Mouse (Mus musculus) limb, embryonic 15.5 days (tissue): ENCODE measurements around the gene Wdr74. TPM values are rescaled to one million over a fixed set of nuclear protein-coding genes. Genes with fewer than 3 reads are reported as not detected.

Experiments used
- ATAC-seq: fragments of 200-750 bp; cut with Nextera tagmentation; 2 replicates; pipeline ENCODE4 v1.8.0; 2017; ENCODE audit warnings: low read depth, moderate TSS enrichment; ENCODE audit not compliant: insufficient number of reproducible peaks, low FRiP score, low TSS enrichment
- H3K27ac ChIP-seq: fragments of 300-500 bp; sonication (generic); 2 replicates; pipeline ENCODE4 v1.5.1; 2015; ENCODE audit warnings: moderate library complexity, mild to moderate bottlenecking, inconsistent platforms
- H3K27me3 ChIP-seq: fragments of 300-500 bp; sonication (generic); 2 replicates; pipeline ENCODE4 v1.6.1; 2015; ENCODE audit warnings: inconsistent platforms
- H3K36me3 ChIP-seq: fragments of 300-500 bp; sonication (generic); 2 replicates; pipeline ENCODE4 v1.6.1; 2015; ENCODE audit warnings: inconsistent platforms
- H3K4me1 ChIP-seq: fragments of 300-500 bp; sonication (generic); 2 replicates; pipeline ENCODE4 v1.6.1; 2015; ENCODE audit warnings: inconsistent platforms
- H3K4me2 ChIP-seq: fragments of 300-500 bp; sonication (generic); 2 replicates; pipeline ENCODE4 v1.6.1; 2015; ENCODE audit warnings: mild to moderate bottlenecking, inconsistent platforms
- H3K4me3 ChIP-seq: fragments of 300-500 bp; sonication (generic); 2 replicates; pipeline ENCODE4 v1.5.1; 2015; ENCODE audit warnings: mild to moderate bottlenecking, inconsistent platforms
- H3K9ac ChIP-seq: fragments of 300-500 bp; sonication (generic); 2 replicates; pipeline ENCODE4 v1.6.1; 2015; ENCODE audit warnings: inconsistent platforms
- H3K9me3 ChIP-seq: fragments of 300-500 bp; sonication (generic); 2 replicates; pipeline ENCODE4 v1.6.1; 2016; ENCODE audit warnings: inconsistent platforms
- WGBS: fragments of 180-500 bp; shearing (Covaris S2); methylation state at CpG from one replicate; pipeline ENCODE4 v1.1.7; 2015; 5-methylcytosine and 5-hydroxymethylcytosine counted together
- polyA plus RNA-seq: library from polyadenylated mRNA; unstranded; fragments of >200 nt; fragmentation: Nextera tagmentation; extraction: Ambion mirVana; gene quantifications from 2 replicates; pipeline ENCODE4 v1.2.1, GENCODE M21; 2015

Gene Wdr74
- polyA plus RNA-seq, 1 experiment from 2014 or later, result 96.0 TPM

GRCm38 (mm10) chr19:8710057-8710456, 25.6 kb upstream of the Wdr74 start:
- WGBS, result 72% methylated on average over 2 of the region's 2 CpGs
- ATAC-seq, result no peak
- Histone ChIP-seq H3K9me3 (no peaks in the 10 kb centered on the region), H3K9ac (no peak overlapping the region), H3K4me3 (no peak overlapping the region), H3K27me3 (no peaks in the 10 kb centered on the region), H3K4me2 (0 out of 2 replicates have a peak overlapping the region, but pooled peaks have one; percentile 8), H3K4me1 (peaks cover 31% of the 10 kb centered on the region), H3K36me3 (peaks cover 45% of the 10 kb centered on the region), H3K27ac (peak overlapping the region; percentile 55)

DNA sequence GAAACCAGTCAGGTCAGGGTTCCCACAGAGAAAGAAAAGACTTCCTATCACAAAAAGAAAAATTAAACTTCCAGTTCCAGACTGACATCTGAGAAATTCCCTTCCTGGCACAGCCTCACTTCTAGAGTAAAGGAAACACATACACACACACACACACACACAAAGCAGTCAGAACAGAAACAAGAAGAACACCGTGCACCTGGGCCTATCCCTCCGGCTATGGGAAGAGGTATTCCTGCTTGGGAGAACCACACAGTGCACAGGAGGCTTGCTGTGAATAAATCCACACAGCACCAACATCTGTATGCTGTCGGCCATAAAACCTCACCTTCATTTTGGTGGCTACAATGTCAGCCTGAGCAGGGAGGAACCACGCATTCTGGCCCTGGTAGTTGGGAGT, 24.1 kb upstream of the Wdr74 start:
- Histone ChIP-seq H3K27ac (peak overlapping the region; percentile 92), H3K9ac (no peak overlapping the region), H3K4me1 (peaks cover 30% of the 10 kb centered on the region), H3K27me3 (no peaks in the 10 kb centered on the region), H3K36me3 (peaks cover 44% of the 10 kb centered on the region), H3K4me2 (peak overlapping the region; percentile 50), H3K9me3 (no peaks in the 10 kb centered on the region), H3K4me3 (peak overlapping the region; percentile 89)
- ATAC-seq, result no peak
- WGBS, result 46% methylated on average over 4 of the region's 4 CpGs

DNA sequence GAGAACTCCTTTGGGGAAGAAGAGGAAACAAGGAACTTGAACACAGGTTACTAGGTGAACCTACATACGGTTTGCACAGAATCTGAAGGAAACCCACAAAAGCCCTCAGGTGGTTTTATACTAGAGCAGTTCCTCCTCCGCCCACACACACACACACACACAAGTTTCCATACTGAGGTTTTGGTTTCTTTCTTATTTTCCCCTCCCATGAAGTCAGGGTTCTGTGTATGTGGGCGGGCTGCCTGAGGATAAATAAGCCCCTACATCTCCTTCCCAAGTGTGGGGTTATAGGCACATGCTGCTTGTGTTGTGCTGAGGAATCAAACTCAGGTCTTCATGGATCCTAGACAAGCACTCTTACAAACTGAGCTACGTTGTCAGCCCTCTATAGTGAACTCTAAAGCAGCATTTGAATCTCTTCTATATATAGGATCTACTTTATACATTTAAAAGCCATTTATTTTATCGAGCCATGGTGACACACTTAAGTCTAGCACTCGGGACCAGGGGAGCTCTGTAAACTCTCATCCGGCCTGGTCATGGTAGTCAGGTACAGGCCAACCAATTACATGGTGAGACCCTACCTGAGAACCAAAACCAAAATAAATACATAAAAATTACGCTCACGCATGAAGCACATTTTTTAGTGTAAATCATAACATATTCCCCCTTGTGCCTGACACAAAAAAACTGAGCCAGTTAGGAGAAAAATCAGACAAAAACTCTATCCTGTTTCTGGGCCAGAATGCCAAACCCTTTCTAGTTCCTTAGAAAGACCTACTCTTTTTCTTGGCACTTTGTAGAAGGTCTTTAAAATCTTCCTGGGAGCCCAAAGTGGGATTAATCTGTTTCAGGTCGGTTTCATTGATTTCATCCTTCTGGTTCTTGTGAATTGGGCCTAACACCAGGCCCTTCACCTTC, 23.4 kb upstream of the Wdr74 start:
- Histone ChIP-seq H3K9ac (peak overlapping the region; percentile 71), H3K4me1 (peaks cover 30% of the 10 kb centered on the region), H3K27me3 (no peaks in the 10 kb centered on the region), H3K36me3 (peaks cover 39% of the 10 kb centered on the region), H3K9me3 (no peaks in the 10 kb centered on the region), H3K27ac (peak overlapping the region; percentile 92), H3K4me3 (peak overlapping the region; percentile 89), H3K4me2 (peak overlapping the region; percentile 50)
- 45% methylated on average over 10 of the region's 10 CpGs for WGBS
- ATAC-seq, result no peak

- peak; percentile 31; the same call in 1 of the 2 replicates for ATAC-seq
- peaks cover 30% of the 10 kb centered on the region for H3K4me1 ChIP-seq
- no peaks in the 10 kb centered on the region for H3K9me3 ChIP-seq
- peaks cover 33% of the 10 kb centered on the region for H3K36me3 ChIP-seq
- peak overlapping the region; percentile 89 for H3K4me3 ChIP-seq
- peak overlapping the region; percentile 92 for H3K27ac ChIP-seq
- peak overlapping the region; percentile 71 for H3K9ac ChIP-seq
- no peaks in the 10 kb centered on the region for H3K27me3 ChIP-seq
- WGBS, result under 1% methylated on average over 13 of the region's 13 CpGs
- H3K4me2 ChIP-seq, result peak overlapping the region; percentile 50
Observed at GRCm38 (mm10) chr19:8712870-8713305, 22.7 kb upstream of the Wdr74 start.

DNA sequence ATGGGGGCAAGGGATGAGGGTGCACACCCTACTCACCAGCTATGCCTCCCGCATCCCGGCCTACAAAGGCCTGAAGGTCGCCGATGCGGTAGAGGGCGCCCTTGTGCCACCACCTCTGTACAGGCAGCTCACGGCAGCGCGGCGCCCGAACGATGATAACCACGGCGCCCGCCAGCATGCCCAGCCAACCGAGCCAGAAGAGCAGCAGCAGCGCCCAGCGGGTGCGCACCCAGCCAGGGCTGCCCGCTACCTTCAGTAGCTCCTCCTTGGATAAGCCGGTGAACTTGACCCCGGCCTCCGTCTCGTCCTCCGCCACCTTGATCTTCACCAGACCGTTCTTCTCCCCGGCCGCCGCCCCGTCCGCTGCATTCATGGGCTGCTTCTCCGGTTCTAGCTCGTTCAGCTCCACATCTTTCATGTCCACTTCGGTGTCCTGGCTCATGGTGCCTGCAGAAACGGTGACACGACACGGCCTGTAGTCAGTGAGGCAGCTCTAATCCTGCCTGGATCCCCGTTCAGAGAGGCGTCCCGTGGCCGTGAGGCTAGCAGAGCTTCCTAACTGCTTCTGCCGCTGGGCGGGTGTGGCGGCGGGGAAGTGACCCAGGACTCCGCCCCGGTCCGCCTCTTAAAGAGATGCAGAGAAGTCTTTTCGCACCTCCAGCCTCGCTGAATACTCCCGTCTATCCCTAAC, 22.2 kb upstream of the Wdr74 start:
- no peaks in the 10 kb centered on the region for H3K27me3 ChIP-seq
- H3K4me3 ChIP-seq, result peak overlapping the region; percentile 89
- peaks cover 27% of the 10 kb centered on the region for H3K36me3 ChIP-seq
- under 1% methylated on average over 51 of the region's 51 CpGs for WGBS
- peak overlapping the region; percentile 92 for H3K27ac ChIP-seq
- peak overlapping the region; percentile 50 for H3K4me2 ChIP-seq
- peak overlapping the region; percentile 71 for H3K9ac ChIP-seq
- ATAC-seq, result peak; percentile 87
- no peaks in the 10 kb centered on the region for H3K9me3 ChIP-seq
- peaks cover 30% of the 10 kb centered on the region for H3K4me1 ChIP-seq

GRCm38 (mm10) chr19:8713997-8714652, 21.5 kb upstream of the Wdr74 start:
- ATAC-seq, result peak; percentile 17; the same call in 1 of the 2 replicates
- H3K9me3 ChIP-seq, result no peaks in the 10 kb centered on the region
- WGBS, result 3% methylated on average over 13 of the region's 13 CpGs

GRCm38 (mm10) chr19:8714653-8715481, 20.8 kb upstream of the Wdr74 start:
- peaks cover 13% of the 10 kb centered on the region for H3K36me3 ChIP-seq
- no peak overlapping the region for H3K27ac ChIP-seq
- H3K4me3 ChIP-seq, result no peak overlapping the region
- peaks cover 27% of the 10 kb centered on the region for H3K4me1 ChIP-seq
- H3K9ac ChIP-seq, result no peak overlapping the region
- H3K4me2 ChIP-seq, result no peak overlapping the region
- ATAC-seq, result no peak
- WGBS, result 68% methylated on average over 10 of the region's 10 CpGs
- no peaks in the 10 kb centered on the region for H3K9me3 ChIP-seq
- H3K27me3 ChIP-seq, result no peaks in the 10 kb centered on the region

More at GRCm38 (mm10) chr19:8713997-8714652, 21.5 kb upstream of the Wdr74 start:
- H3K9ac ChIP-seq, result peak overlapping the region; percentile 71
- peak overlapping the region; percentile 50 for H3K4me2 ChIP-seq
- peaks cover 20% of the 10 kb centered on the region for H3K36me3 ChIP-seq
- no peaks in the 10 kb centered on the region for H3K27me3 ChIP-seq
- peaks cover 30% of the 10 kb centered on the region for H3K4me1 ChIP-seq
- peak overlapping the region; percentile 89 for H3K4me3 ChIP-seq
- H3K27ac ChIP-seq, result peak overlapping the region; percentile 92

- Histone ChIP-seq H3K4me1 (peaks cover 20% of the 10 kb centered on the region), H3K9me3 (no peaks in the 10 kb centered on the region), H3K27me3 (no peaks in the 10 kb centered on the region), H3K27ac (no peak overlapping the region), H3K4me2 (no peak overlapping the region), H3K36me3 (peaks cover 3% of the 10 kb centered on the region; the same call in 1 of the 2 replicates), H3K9ac (no peak overlapping the region), H3K4me3 (no peak overlapping the region)
- WGBS, result 72% methylated on average over 10 of the region's 10 CpGs
- ATAC-seq, result no peak
Observed at GRCm38 (mm10) chr19:8715868-8716766, 19.5 kb upstream of the Wdr74 start.

DNA sequence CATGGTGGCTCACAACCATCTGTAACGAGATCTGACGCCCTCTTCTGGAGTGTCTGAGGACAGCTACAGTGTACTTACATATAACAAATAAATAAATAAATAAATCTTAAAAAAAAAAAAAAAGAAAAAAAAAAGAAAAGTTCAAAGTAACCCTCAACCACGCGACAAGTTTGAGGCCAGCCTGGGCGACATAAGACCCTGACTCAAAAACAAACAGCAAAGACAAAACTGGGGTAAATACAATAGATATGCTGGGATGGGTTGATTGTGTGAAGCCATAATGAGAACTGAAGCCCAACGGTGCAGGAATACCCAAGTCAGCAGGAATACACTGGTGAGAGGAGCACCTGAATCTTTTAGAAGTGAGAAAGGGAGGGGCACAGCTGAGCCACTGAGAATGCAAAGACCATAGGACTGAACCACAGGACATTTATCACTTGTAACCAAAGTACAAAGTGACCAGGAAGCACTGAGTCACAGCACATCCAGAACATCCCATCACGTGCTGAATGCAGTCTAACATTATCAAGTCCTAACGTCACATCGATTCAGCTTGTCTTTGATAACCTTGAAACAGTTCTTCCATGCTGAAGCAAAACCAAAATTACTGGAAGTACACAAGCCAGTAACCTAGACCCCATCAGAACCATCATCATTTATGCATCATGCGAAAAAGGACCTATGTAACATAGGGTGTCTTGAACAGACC, 18.7 kb upstream of the Wdr74 start:
- Histone ChIP-seq H3K9ac (no peak overlapping the region), H3K27ac (no peak overlapping the region), H3K36me3 (no peaks in the 10 kb centered on the region), H3K9me3 (no peaks in the 10 kb centered on the region), H3K4me2 (no peak overlapping the region), H3K4me1 (peaks cover 19% of the 10 kb centered on the region), H3K4me3 (no peak overlapping the region), H3K27me3 (no peaks in the 10 kb centered on the region)
- no peak for ATAC-seq
- 70% methylated on average over 10 of the region's 10 CpGs for WGBS

DNA sequence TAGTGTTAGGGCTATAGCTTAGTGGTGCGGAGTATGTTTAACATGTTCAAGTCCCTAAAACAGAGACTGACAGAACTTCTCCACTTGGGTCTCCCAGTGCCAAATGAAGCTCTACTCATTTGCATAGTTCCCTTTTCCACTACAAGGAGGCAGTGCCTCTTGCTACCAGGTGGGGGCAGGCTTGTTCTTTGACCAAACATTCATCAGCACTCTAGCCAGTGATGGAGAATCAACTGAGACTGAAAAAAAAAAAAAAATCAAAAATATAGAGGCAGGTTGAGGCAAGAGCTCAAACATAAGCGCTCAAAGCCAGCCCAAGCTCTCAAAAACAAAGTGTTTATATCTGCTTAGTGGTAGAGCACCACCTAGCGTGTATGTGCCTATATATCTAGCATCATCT, 17.3 kb upstream of the Wdr74 start:
- Histone ChIP-seq H3K4me3 (no peak overlapping the region), H3K9ac (no peak overlapping the region), H3K9me3 (no peaks in the 10 kb centered on the region), H3K4me1 (peaks cover 16% of the 10 kb centered on the region), H3K27me3 (no peaks in the 10 kb centered on the region), H3K36me3 (no peaks in the 10 kb centered on the region), H3K27ac (no peak overlapping the region), H3K4me2 (no peak overlapping the region)
- no peak for ATAC-seq
- WGBS, result 76% methylated on average over 3 of the region's 3 CpGs
